In genomic region chr1:69790337-69791250, GRCm38 (mm10) we compare ENCODE assay signal across 8 mouse cellular contexts. TPM values are rescaled to one million over a fixed set of nuclear protein-coding genes. Genes with fewer than 3 reads are reported as not detected.
DNase-seq lines count a peak whose midpoint lies in the region; ATAC-seq lines count a peak whose summit lies in the region.

No protein-coding gene starts in this region.

- ATAC-seq in forebrain, embryonic 14.5 days, result peak; percentile 84
- peak; percentile 78 for ATAC-seq in hindbrain, embryonic 12.5 days (ENCODE audit: low FRiP score)
- ATAC-seq in erythroblast, adult 5-6 weeks (replicated peaks; ENCODE audit: low FRiP score, poor library complexity, severe bottlenecking), result no peak; the same call in 1 of the 2 replicates

- H3K27ac ChIP-seq in forebrain, embryonic 14.5 days (ENCODE audit: low read depth, low read length), result no peak overlapping the region
- 0 out of 2 replicates have a peak overlapping the region, but pooled peaks have one; percentile 9 for H3K27ac ChIP-seq in hindbrain, embryonic 12.5 days

- peaks cover 4% of the 10 kb centered on the region; the same call in 1 of the 2 replicates for H3K4me1 ChIP-seq in forebrain, embryonic 14.5 days (ENCODE audit: control insufficient read depth, insufficient read depth, low read length)
- no peaks in the 10 kb centered on the region for H3K4me1 ChIP-seq in hindbrain, embryonic 12.5 days

- no peaks in the 10 kb centered on the region for H3K9me3 ChIP-seq in forebrain, embryonic 14.5 days (replicated peaks; ENCODE audit: control insufficient read depth, low read length)
- no peaks in the 10 kb centered on the region for H3K9me3 ChIP-seq in hindbrain, embryonic 12.5 days (replicated peaks)

- H3K4me3 ChIP-seq in forebrain, embryonic 14.5 days (ENCODE audit: low read depth, low read length), result peak overlapping the region; percentile 29
- peak overlapping the region; percentile 29 for H3K4me3 ChIP-seq in hindbrain, embryonic 12.5 days

- WGBS in forebrain, embryonic 14.5 days, result 15% methylated on average over 28 of the region's 28 CpGs
- 25% methylated on average over 28 of the region's 28 CpGs for WGBS in hindbrain, embryonic 12.5 days

- peak overlapping the region; percentile 62 for H3K4me2 ChIP-seq in forebrain, embryonic 14.5 days (ENCODE audit: low read length)
- peak overlapping the region; percentile 54 for H3K4me2 ChIP-seq in hindbrain, embryonic 12.5 days (replicated peaks)

- DNase-seq in R1 (ENCODE audit: low read depth, low spot score), result peak; percentile 70
- peak; percentile 68 for DNase-seq in c-Kit-positive CD71-positive TER-119-positive erythroid progenitor cells, embryonic 14.5 days (ENCODE audit: low spot score)
- DNase-seq in forebrain, embryonic 14.5 days (ENCODE audit: low spot score), result peak; percentile 91
- DNase-seq in layer of hippocampus, postnatal 10 days (ENCODE audit: low spot score in 2 of 2), result peak; percentile 84 to 85
- DNase-seq in lung, postnatal 10 days, result peak; percentile 68
- DNase-seq in retina, postnatal 1 day, result peak; percentile 84

- no peaks in the 10 kb centered on the region for H3K27me3 ChIP-seq in forebrain, embryonic 14.5 days (replicated peaks; ENCODE audit: control insufficient read depth, insufficient read depth, low read length)
- H3K27me3 ChIP-seq in hindbrain, embryonic 12.5 days, result no peaks in the 10 kb centered on the region

- H3K36me3 ChIP-seq in forebrain, embryonic 14.5 days (ENCODE audit: control insufficient read depth, insufficient read depth, low read length), result no peaks in the 10 kb centered on the region
- no peaks in the 10 kb centered on the region for H3K36me3 ChIP-seq in hindbrain, embryonic 12.5 days

- peak overlapping the region; percentile 48; the same call in 1 of the 2 replicates for H3K9ac ChIP-seq in forebrain, embryonic 14.5 days (ENCODE audit: low read length)
- 0 out of 2 replicates have a peak overlapping the region, but pooled peaks have one; percentile 15 for H3K9ac ChIP-seq in hindbrain, embryonic 12.5 days

RNA-seq across cellular contexts. Expression of gene Spag16, which starts 36.2 kb away (rescaled TPM):
- polyA plus RNA-seq in forebrain, embryonic 14.5 days (2014; fragmentation: Nextera tagmentation; extraction: Ambion mirVana), result 1.7 and 2.0 TPM in 2 replicates
- polyA plus RNA-seq in hindbrain, embryonic 12.5 days (2016; fragmentation: Nextera tagmentation; extraction: Ambion mirVana), result 2.5 and 3.2 TPM in 2 replicates
- total RNA-seq in layer of hippocampus, postnatal 10 days (2021), result 1 to 10 TPM; 1.5 to 2.3 TPM
- total RNA-seq in erythroblast, adult 5-6 weeks (2015; ENCODE audit: low replicate concordance), result not detected in 2 replicates
- not detected in 2 replicates for total RNA-seq in erythroblast, adult 5-6 weeks (2017; ENCODE audit: low replicate concordance)
